Mouse (Mus musculus) heart, adult 2 months (tissue): Measurements from ENCODE around the gene Nt5e.

Source experiments
- CTCF ChIP-seq: fragments of 200-600 bp; IDR thresholded peaks from 2 replicates; pipeline ENCODE4 v1.8.1; 2022; ENCODE audit warnings: antibody characterized with exemption, mild to moderate bottlenecking, moderate library complexity
- POLR2A ChIP-seq: fragments of 200-500 bp; IDR thresholded peaks from 2 replicates; pipeline ENCODE4 v1.6.1; 2011; ENCODE audit warnings: mild to moderate bottlenecking, low read depth, low read length, control low read depth; ENCODE audit not compliant: insufficient read depth

DNA sequence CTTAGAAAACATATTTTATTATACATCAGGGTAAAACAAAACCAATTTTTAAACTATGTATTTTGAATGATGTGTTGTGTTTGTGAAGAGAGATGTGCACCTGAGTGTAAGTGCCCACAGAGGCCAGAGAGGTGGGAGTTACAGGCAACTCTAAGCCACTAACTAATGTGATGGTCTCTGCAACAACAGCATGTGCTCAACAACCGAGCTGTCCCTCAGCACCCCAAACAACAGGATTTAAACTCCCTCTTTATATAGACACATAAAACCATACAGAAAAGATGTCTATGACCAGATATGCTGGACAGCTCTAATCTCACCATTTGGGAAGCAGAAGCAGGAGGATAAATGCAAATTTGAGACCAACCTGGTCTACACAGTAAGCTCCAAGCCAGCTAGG is 53.5 kb downstream of the Nt5e start:
- TF ChIP-seq CTCF: no peak
- no peak for TF ChIP-seq POLR2A
